Mouse (Mus musculus) MEL (cell line): ENCODE measurements at regions not wholly inside any gene's neighbourhood (a gene's known extent, or its start where the extent isn't known, plus 50 kb on each side); places are given as distances from the start of the nearest gene placed in this dataset.

ENCODE experiments used
- DNase-seq: peaks from one replicate; pipeline ENCODE4 v3.0.0; 2011; ENCODE audit warnings: low read depth, low spot score
- H3K27ac ChIP-seq: 2 replicates; pipeline ENCODE4 v1.5.1; 2012; ENCODE audit warnings: low read depth, mild to moderate bottlenecking, control low read depth, low read length, moderate library complexity; ENCODE audit not compliant: control insufficient read depth
- H3K27me3 ChIP-seq, 2 experiments: fragments of 150-350 bp in 1 of 2; sonication (generic) in 1 of 2; 2 replicates each; pipeline ENCODE4 v1.6.1; 2012; ENCODE audit warnings: low read length in 2 of 2, mild to moderate bottlenecking in 2 of 2, improper control_type of control experiment in 1 of 2, moderate library complexity in 1 of 2; ENCODE audit not compliant: insufficient read depth in 2 of 2, control insufficient read depth in 1 of 2
- H3K36me3 ChIP-seq, 2 experiments: 2 replicates each; pipeline ENCODE4 v1.6.1; 2012 to 2014; ENCODE audit warnings: low read length in 2 of 2, improper control_type of control experiment in 1 of 2, inconsistent platforms in 1 of 2, mild to moderate bottlenecking in 1 of 2; ENCODE audit not compliant: insufficient read depth in 2 of 2, control insufficient read depth in 1 of 2
- H3K4me1 ChIP-seq, 2 experiments: fragments of 150-350 bp in 1 of 2; sonication (generic) in 1 of 2; 2 replicates each; pipeline ENCODE4 v1.6.1; 2012; ENCODE audit warnings: low read length in 2 of 2, improper control_type of control experiment in 1 of 2, mild to moderate bottlenecking in 1 of 2; ENCODE audit not compliant: insufficient read depth in 2 of 2, control insufficient read depth in 1 of 2
- H3K4me3 ChIP-seq, 2 experiments: fragments of 150-350 bp in 1 of 2; sonication (generic) in 1 of 2; 2 replicates each; pipeline ENCODE4 v1.5.1; 2012; ENCODE audit warnings: low read depth in 2 of 2, low read length in 2 of 2, mild to moderate bottlenecking in 2 of 2, moderate library complexity in 2 of 2, control low read depth in 1 of 2, improper control_type of control experiment in 1 of 2; ENCODE audit not compliant: control insufficient read depth in 1 of 2, insufficient read depth in 1 of 2
- H3K79me2 ChIP-seq: 2 replicates; pipeline ENCODE4 v1.6.1; 2012; ENCODE audit warnings: mild to moderate bottlenecking, low read length, moderate library complexity; ENCODE audit not compliant: control insufficient read depth, poor library complexity, insufficient read depth
- H3K9ac ChIP-seq: 2 replicates; pipeline ENCODE4 v1.6.1; 2012; ENCODE audit warnings: low read depth, mild to moderate bottlenecking, control low read depth, low read length, moderate library complexity; ENCODE audit not compliant: control insufficient read depth, poor library complexity, severe bottlenecking
- H3K9me3 ChIP-seq: fragments of 150-350 bp; sonication (generic); replicated peaks from 2 replicates; pipeline ENCODE4 v1.6.1; 2012; ENCODE audit warnings: mild to moderate bottlenecking, low read length, improper control_type of control experiment, moderate library complexity; ENCODE audit not compliant: insufficient read depth
- BHLHE40 ChIP-seq: IDR thresholded peaks from 2 replicates; pipeline ENCODE4 v1.6.1; 2012; ENCODE audit warnings: low read depth, mild to moderate bottlenecking, inconsistent platforms, low read length, improper control_type of control experiment, borderline replicate concordance
- CHD1 ChIP-seq: IDR thresholded peaks from 2 replicates; pipeline ENCODE4 v1.6.1; 2012; ENCODE audit warnings: low read depth, mild to moderate bottlenecking, inconsistent platforms, low read length, improper control_type of control experiment
- CHD2 ChIP-seq: IDR thresholded peaks from 2 replicates; pipeline ENCODE4 v1.6.1; 2011; ENCODE audit warnings: low read length, improper control_type of control experiment
- CTCF ChIP-seq, 3 experiments: IDR thresholded peaks in 2 of 3; conservative IDR thresholded peaks in 1 of 3; 2 replicates each; pipeline ENCODE4 v1.5.1; 2011 to 2012; ENCODE audit warnings: low read length in 3 of 3, low read depth in 2 of 3, mild to moderate bottlenecking in 2 of 3, improper control_type of control experiment in 1 of 3, inconsistent platforms in 1 of 3, mixed read lengths in 1 of 3, moderate library complexity in 1 of 3; ENCODE audit not compliant: control insufficient read depth in 1 of 3, insufficient read depth in 1 of 3, poor library complexity in 1 of 3, severe bottlenecking in 1 of 3
- ETS1 ChIP-seq: IDR thresholded peaks from 2 replicates; pipeline ENCODE4 v1.6.1; 2012; ENCODE audit warnings: low read depth, mild to moderate bottlenecking, inconsistent platforms, low read length, improper control_type of control experiment, moderate library complexity
- HCFC1 ChIP-seq: IDR thresholded peaks from 2 replicates; pipeline ENCODE4 v1.6.1; 2012; ENCODE audit warnings: low read depth, mild to moderate bottlenecking, inconsistent platforms, low read length, improper control_type of control experiment, moderate library complexity
- KAT2A ChIP-seq: conservative IDR thresholded peaks from 2 replicates; pipeline ENCODE4 v1.6.1; 2012; ENCODE audit warnings: low read depth, low read length, improper control_type of control experiment, inconsistent platforms
- MAZ ChIP-seq: IDR thresholded peaks from 2 replicates; pipeline ENCODE4 v1.6.1; 2012; ENCODE audit warnings: low read depth, mild to moderate bottlenecking, inconsistent platforms, low read length, improper control_type of control experiment
- MEF2A ChIP-seq: IDR thresholded peaks from 2 replicates; pipeline ENCODE4 v1.6.1; 2014; ENCODE audit warnings: low read depth, mild to moderate bottlenecking, inconsistent platforms, low read length, improper control_type of control experiment; ENCODE audit not compliant: poor library complexity, insufficient replicate concordance, severe bottlenecking; ENCODE audit errors: extremely low read depth
- MXI1 ChIP-seq: IDR thresholded peaks from 2 replicates; pipeline ENCODE4 v1.6.1; 2011; ENCODE audit warnings: mild to moderate bottlenecking, low read depth, low read length, improper control_type of control experiment
- MYB ChIP-seq: IDR thresholded peaks from 2 replicates; pipeline ENCODE4 v1.6.1; 2011; ENCODE audit warnings: mild to moderate bottlenecking, low read depth, low read length, improper control_type of control experiment
- MYC ChIP-seq: IDR thresholded peaks from 2 replicates; pipeline ENCODE4 v1.6.1; 2011; ENCODE audit warnings: low read depth, mild to moderate bottlenecking, low read length, improper control_type of control experiment, moderate library complexity
- NELFE ChIP-seq: IDR thresholded peaks from 2 replicates; pipeline ENCODE4 v1.6.1; 2011; ENCODE audit warnings: low read depth, low read length, improper control_type of control experiment
- NRF1 ChIP-seq: IDR thresholded peaks from 2 replicates; pipeline ENCODE4 v1.6.1; 2014; ENCODE audit warnings: low read depth, mild to moderate bottlenecking, inconsistent platforms, low read length, improper control_type of control experiment, moderate library complexity; ENCODE audit not compliant: poor library complexity, insufficient read depth, severe bottlenecking
- POLR2A ChIP-seq, 2 experiments: IDR thresholded peaks; 2 replicates each; pipeline ENCODE4 v1.6.1; 2011 to 2012; ENCODE audit warnings: low read length in 2 of 2, mild to moderate bottlenecking in 2 of 2, control low read depth in 1 of 2, improper control_type of control experiment in 1 of 2, low read depth in 1 of 2, moderate library complexity in 1 of 2; ENCODE audit not compliant: control insufficient read depth in 1 of 2, insufficient read depth in 1 of 2, poor library complexity in 1 of 2
- POLR2AphosphoS2 ChIP-seq: IDR thresholded peaks from 2 replicates; pipeline ENCODE4 v1.6.1; 2011; ENCODE audit warnings: low read length, improper control_type of control experiment
- POLR2AphosphoS5 ChIP-seq: IDR thresholded peaks from 2 replicates; pipeline ENCODE4 v1.6.1; 2012; ENCODE audit warnings: low read depth, borderline replicate concordance, mild to moderate bottlenecking, inconsistent platforms, low read length, moderate library complexity, mixed read lengths
- RAD21 ChIP-seq: IDR thresholded peaks from 2 replicates; pipeline ENCODE4 v1.6.1; 2011; ENCODE audit warnings: mild to moderate bottlenecking, low read depth, low read length, improper control_type of control experiment
- RCOR1 ChIP-seq: IDR thresholded peaks from 2 replicates; pipeline ENCODE4 v1.6.1; 2012; ENCODE audit warnings: low read depth, mild to moderate bottlenecking, inconsistent platforms, low read length, improper control_type of control experiment
- TBP ChIP-seq: IDR thresholded peaks from 2 replicates; pipeline ENCODE4 v1.8.0; 2011; ENCODE audit warnings: low read depth, low read length, improper control_type of control experiment
- UBTF ChIP-seq: IDR thresholded peaks from 2 replicates; pipeline ENCODE4 v1.6.1; 2012; ENCODE audit warnings: low read depth, mild to moderate bottlenecking, inconsistent platforms, low read length, improper control_type of control experiment, moderate library complexity, borderline replicate concordance; ENCODE audit not compliant: insufficient read depth
- USF2 ChIP-seq, 2 experiments: IDR thresholded peaks; 2 replicates each; pipeline ENCODE4 v1.6.1; 2011 to 2012; ENCODE audit warnings: improper control_type of control experiment in 2 of 2, low read length in 2 of 2, borderline replicate concordance in 1 of 2, inconsistent platforms in 1 of 2, low read depth in 1 of 2, mild to moderate bottlenecking in 1 of 2; ENCODE audit not compliant: insufficient read depth in 1 of 2
- ZC3H11A ChIP-seq: IDR thresholded peaks from 2 replicates; pipeline ENCODE4 v1.6.1; 2012; ENCODE audit warnings: low read depth, mild to moderate bottlenecking, inconsistent platforms, low read length, improper control_type of control experiment
- ZMIZ1 ChIP-seq: IDR thresholded peaks from 2 replicates; pipeline ENCODE4 v1.6.1; 2012; ENCODE audit warnings: low read depth, mild to moderate bottlenecking, inconsistent platforms, low read length, improper control_type of control experiment, moderate library complexity

DNA sequence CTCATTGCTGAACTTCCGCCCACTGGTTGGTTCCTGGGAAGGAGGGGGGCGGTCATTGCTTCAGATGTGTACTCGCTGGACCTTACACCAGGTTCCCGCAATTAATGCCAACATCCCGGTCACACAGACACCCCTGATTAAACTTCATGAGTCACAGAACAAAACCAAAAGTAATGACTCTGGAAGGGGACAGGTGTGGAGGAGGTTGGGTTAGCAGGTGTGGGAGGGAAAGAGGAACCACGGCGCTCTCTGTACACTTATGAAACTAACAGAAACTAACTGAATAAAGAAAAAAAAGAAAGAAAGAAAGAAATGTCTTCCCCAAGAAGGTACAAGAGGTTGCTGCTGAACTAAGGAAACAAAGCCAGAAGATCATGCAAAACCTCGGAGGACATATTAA, 387.3 kb upstream of the Pkdcc start:
- no peak overlapping the region for H3K4me3 ChIP-seq

DNA sequence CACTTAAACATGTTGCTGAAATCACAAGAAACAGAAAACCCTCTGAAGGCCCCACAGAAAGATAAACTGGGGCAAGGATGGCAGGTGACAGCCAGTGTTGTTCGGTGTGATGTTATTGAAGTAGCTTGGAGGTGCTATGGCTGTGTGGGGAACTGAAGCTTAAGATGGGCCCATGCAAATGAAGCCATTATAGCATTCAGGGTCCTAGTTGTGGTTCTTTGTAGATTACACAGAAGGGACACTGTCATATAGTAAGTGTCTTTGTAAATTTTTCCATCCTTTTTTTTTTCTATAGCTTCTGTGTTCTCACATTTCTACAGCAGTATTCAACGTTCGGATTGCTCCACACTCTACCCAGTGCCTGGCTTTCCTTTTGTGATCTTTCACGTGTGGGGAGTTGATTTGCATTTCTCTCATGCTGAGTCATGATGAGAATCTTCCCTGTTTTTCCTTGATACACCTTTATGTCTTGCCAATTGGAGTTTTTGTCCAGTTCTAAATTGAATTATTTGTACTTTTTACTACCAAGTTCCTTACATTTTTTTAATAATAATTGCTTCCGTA, 386.6 kb upstream of the Pkdcc start:
- TF ChIP-seq POLR2A (IDR thresholded peaks at IDR 0.05; ENCODE audit: control insufficient read depth in 1 of 2, insufficient read depth in 1 of 2, low read depth in 1 of 2, low read length in 2 of 2, poor library complexity in 1 of 2) (no peak), MYB (no peak), USF2 (IDR thresholded peaks at IDR 0.05; ENCODE audit: borderline replicate concordance in 1 of 2, insufficient read depth in 1 of 2, low read depth in 1 of 2, low read length in 2 of 2) (no peak), RCOR1 (no peak), TBP (no peak), MAZ (no peak), KAT2A (no peak), ZC3H11A (no peak), ETS1 (no peak), MXI1 (no peak), HCFC1 (no peak), NRF1 (no peak), CTCF (IDR thresholded peaks at IDR 0.05 in 2 of 3, conservative IDR thresholded peaks at IDR 0.05 in 1 of 3; ENCODE audit: control insufficient read depth in 1 of 3, insufficient read depth in 1 of 3, low read depth in 2 of 3, low read length in 3 of 3, poor library complexity in 1 of 3, severe bottlenecking in 1 of 3) (no peak), CHD2 (no peak), UBTF (no peak), RAD21 (no peak), CHD1 (no peak), ZMIZ1 (no peak)
- TF ChIP-seq, all 39 proteins: peak for 0
- H3K4me3 ChIP-seq = no peak overlapping the region
- no peaks in the 10 kb centered on the region for H3K9me3 ChIP-seq
- no peaks in the 10 kb centered on the region for H3K27me3 ChIP-seq
- DNase-seq = no peak
- H3K27ac ChIP-seq = no peak overlapping the region
- no peaks in the 10 kb centered on the region; a peak in 2 of 4 replicates for H3K36me3 ChIP-seq
- H3K79me2 ChIP-seq = no peaks in the 10 kb centered on the region
- no peaks in the 10 kb centered on the region for H3K4me1 ChIP-seq
- no peak overlapping the region for H3K9ac ChIP-seq

More for the DNA sequence above, 387.3 kb upstream of the Pkdcc start:
- Histone ChIP-seq H3K9me3 (no peaks in the 10 kb centered on the region), H3K36me3 (no peaks in the 10 kb centered on the region; a peak in 2 of 4 replicates), H3K9ac (no peak overlapping the region), H3K27ac (no peak overlapping the region), H3K79me2 (no peaks in the 10 kb centered on the region), H3K4me1 (no peaks in the 10 kb centered on the region), H3K27me3 (no peaks in the 10 kb centered on the region)
- TF ChIP-seq ETS1 (no peak), MYB (no peak), MYC (no peak), NELFE (no peak), KAT2A (no peak), UBTF (no peak), NRF1 (no peak), POLR2AphosphoS2 (no peak), USF2 (IDR thresholded peaks at IDR 0.05; ENCODE audit: borderline replicate concordance in 1 of 2, insufficient read depth in 1 of 2, low read depth in 1 of 2, low read length in 2 of 2) (no peak), BHLHE40 (no peak), POLR2AphosphoS5 (no peak), MEF2A (no peak), POLR2A (IDR thresholded peaks at IDR 0.05; ENCODE audit: control insufficient read depth in 1 of 2, insufficient read depth in 1 of 2, low read depth in 1 of 2, low read length in 2 of 2, poor library complexity in 1 of 2) (no peak)
- no peak for DNase-seq
